Mouse (Mus musculus) liver, postnatal 0 days (tissue): ENCODE measurements at regions not wholly inside any gene's neighbourhood (a gene's known extent, or its start where the extent isn't known, plus 50 kb on each side); places are given as distances from the start of the nearest gene placed in this dataset.

Source experiments
- ATAC-seq: fragments of 200-750 bp; cut with Nextera tagmentation; 2 replicates; pipeline ENCODE4 v1.8.0; 2017; ENCODE audit warnings: mild to moderate bottlenecking, moderate library complexity
- DNase-seq: peaks from one replicate; pipeline ENCODE4 v3.0.0-alpha.2; 2016
- H3K27ac ChIP-seq: fragments of 300-500 bp; sonication (generic); 2 replicates; pipeline ENCODE4 v1.5.1; 2014; ENCODE audit warnings: antibody characterized with exemption, moderate library complexity, mild to moderate bottlenecking, low read depth
- H3K27me3 ChIP-seq: fragments of 300-500 bp; sonication (generic); 2 replicates; pipeline ENCODE4 v1.6.1; 2014; ENCODE audit warnings: low read length, control low read depth, mixed read lengths; ENCODE audit not compliant: insufficient read depth
- H3K36me3 ChIP-seq: fragments of 300-500 bp; sonication (generic); replicated peaks from 2 replicates; pipeline ENCODE4 v1.6.1; 2014; ENCODE audit warnings: mild to moderate bottlenecking, control low read depth, low read length, moderate library complexity, mixed read lengths; ENCODE audit not compliant: insufficient read depth
- H3K4me1 ChIP-seq: fragments of 300-500 bp; sonication (generic); 2 replicates; pipeline ENCODE4 v1.6.1; 2014; ENCODE audit warnings: antibody characterized with exemption, mild to moderate bottlenecking, control low read depth; ENCODE audit not compliant: insufficient read depth
- H3K4me2 ChIP-seq: fragments of 300-500 bp; sonication (generic); 2 replicates; pipeline ENCODE4 v1.6.1; 2014; ENCODE audit warnings: low read depth, mild to moderate bottlenecking, low read length, moderate library complexity, mixed read lengths
- H3K4me3 ChIP-seq: fragments of 300-500 bp; sonication (generic); 2 replicates; pipeline ENCODE4 v1.5.1; 2014; ENCODE audit warnings: low read depth, low read length
- H3K9ac ChIP-seq: fragments of 300-500 bp; sonication (generic); replicated peaks from 2 replicates; pipeline ENCODE4 v1.6.1; 2014; ENCODE audit warnings: mild to moderate bottlenecking, moderate library complexity
- H3K9me3 ChIP-seq: fragments of 300-500 bp; sonication (generic); 2 replicates; pipeline ENCODE4 v1.6.1; 2016; ENCODE audit warnings: mild to moderate bottlenecking, control low read depth, low read length, mixed read lengths
- CTCF ChIP-seq: sonication (generic); IDR thresholded peaks from 2 replicates; pipeline ENCODE4 v1.5.1; 2016; ENCODE audit warnings: antibody characterized with exemption, low read depth
- EP300 ChIP-seq: IDR thresholded peaks from 2 replicates; pipeline ENCODE4 v1.6.1; 2016; ENCODE audit warnings: antibody characterized with exemption, low read depth, mild to moderate bottlenecking
- WGBS: fragments of 180-500 bp; shearing (Covaris S2); extraction: QIAGEN DNeasy Blood & Tissue Kit; methylation state at CpG from one replicate; pipeline ENCODE4 v1.1.7; 2014; ENCODE audit not compliant: insufficient replicate concordance; 5-methylcytosine and 5-hydroxymethylcytosine counted together

GRCm38 (mm10) chr4:122781717-122782116 is 54.3 kb upstream of the Ppt1 start:
- Histone ChIP-seq H3K4me2 (no peak overlapping the region), H3K36me3 (no peaks in the 10 kb centered on the region), H3K27me3 (no peaks in the 10 kb centered on the region), H3K9me3 (no peaks in the 10 kb centered on the region), H3K9ac (no peak overlapping the region), H3K4me3 (no peak overlapping the region), H3K27ac (no peak overlapping the region), H3K4me1 (no peaks in the 10 kb centered on the region)
- 66% methylated on average over 1 of the region's 1 CpGs for WGBS
- TF ChIP-seq EP300 (no peak), CTCF (peak; percentile 49)
- peak; percentile 17 for DNase-seq
- ATAC-seq = no peak
